29 mouse cellular contexts compared by ENCODE assay signal in the genomic region with DNA sequence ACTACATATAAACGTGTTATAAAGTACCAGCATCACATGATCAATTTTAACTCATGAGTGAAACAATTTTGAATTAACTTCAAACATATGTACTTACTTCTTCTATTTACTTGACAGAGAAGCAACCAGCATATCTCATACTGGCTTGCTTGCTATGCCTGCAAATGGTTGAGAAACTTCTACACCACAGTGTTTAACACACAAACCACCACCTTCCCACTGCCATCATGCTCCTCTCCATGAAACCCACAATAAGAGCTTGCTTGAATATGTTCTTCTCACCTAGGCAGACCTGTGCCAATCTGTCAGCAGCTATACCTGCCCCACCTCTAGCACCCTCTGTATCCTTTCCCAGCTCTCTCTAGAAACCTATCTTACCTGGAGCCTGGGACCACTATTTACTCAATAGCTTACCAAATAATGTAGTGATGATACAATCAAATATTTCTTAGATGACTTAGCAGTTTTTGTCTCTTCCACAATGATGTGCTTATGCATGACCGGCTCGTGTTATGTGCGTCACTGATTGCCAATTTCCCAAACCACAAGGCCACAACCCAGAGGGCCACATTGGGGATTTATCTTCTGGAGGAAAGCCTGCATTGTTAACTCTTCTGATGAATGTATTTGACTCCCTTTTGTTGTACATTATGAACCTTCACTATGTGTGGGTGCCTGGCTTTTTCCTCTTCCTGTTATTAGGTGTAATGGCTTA. TPM values are rescaled to one million over a fixed set of nuclear protein-coding genes. Genes with fewer than 3 reads are reported as not detected.
A peak's percentile ranks its signal among the peaks of the same experiment; 100 is the strongest.
DNase-seq lines count a peak whose midpoint lies in the region; ATAC-seq and TF ChIP-seq lines count a peak whose summit lies in the region.
"Had no signal": no experiment of that assay in that cellular context is flagged by ENCODE, and none has a peak within 500 bp of the region (broad histone marks: within the 10 kb centered on the region; RNA-seq: fewer than 3 reads in every experiment).

No protein-coding gene starts in this region.

- peaks cover 56% of the 10 kb centered on the region for H3K4me1 ChIP-seq in G1E (ENCODE audit: insufficient read depth, low read depth, low read length)
- H3K4me1 ChIP-seq in forebrain, embryonic 12.5 days, result no peaks in the 10 kb centered on the region
- H3K4me1 ChIP-seq: embryonic facial prominence, embryonic 15.5 days; forebrain, embryonic 15.5 days; heart, embryonic 12.5 days; limb, embryonic 10.5 days; lung, embryonic 15.5 days; midbrain, embryonic 13.5 days; neural tube, embryonic 12.5 days had no signal

- H3K4me2 ChIP-seq in forebrain, embryonic 12.5 days, result no peak overlapping the region
- H3K4me2 ChIP-seq: embryonic facial prominence, embryonic 15.5 days; forebrain, embryonic 15.5 days; heart, embryonic 12.5 days; lung, embryonic 15.5 days; midbrain, embryonic 13.5 days; neural tube, embryonic 12.5 days had no signal

- H3K9me3 ChIP-seq in G1E (replicated peaks), result no peaks in the 10 kb centered on the region
- no peaks in the 10 kb centered on the region for H3K9me3 ChIP-seq in forebrain, embryonic 12.5 days
- H3K9me3 ChIP-seq: embryonic facial prominence, embryonic 15.5 days; forebrain, embryonic 15.5 days; limb, embryonic 10.5 days; lung, embryonic 15.5 days; neural tube, embryonic 12.5 days had no signal

- WGBS in forebrain, embryonic 12.5 days, result 88% methylated on average over 4 of the region's 4 CpGs

- H3K4me3 ChIP-seq in G1E (ENCODE audit: low read depth, low read length), result no peak overlapping the region
- no peak overlapping the region for H3K4me3 ChIP-seq in forebrain, embryonic 12.5 days (replicated peaks)
- H3K4me3 ChIP-seq: embryonic facial prominence, embryonic 15.5 days; forebrain, embryonic 15.5 days; heart, embryonic 12.5 days; limb, embryonic 10.5 days; lung, embryonic 15.5 days; midbrain, embryonic 13.5 days; neural tube, embryonic 12.5 days had no signal

- H3K36me3 ChIP-seq in G1E (replicated peaks), result no peaks in the 10 kb centered on the region
- H3K36me3 ChIP-seq in forebrain, embryonic 12.5 days (replicated peaks), result no peaks in the 10 kb centered on the region
- H3K36me3 ChIP-seq: embryonic facial prominence, embryonic 15.5 days; forebrain, embryonic 15.5 days; heart, embryonic 12.5 days; limb, embryonic 10.5 days; lung, embryonic 15.5 days; midbrain, embryonic 13.5 days; neural tube, embryonic 12.5 days had no signal

- peak; percentile 13 for DNase-seq in 3T3-L1 (ENCODE audit: low read depth, low spot score)
- no peak for DNase-seq in G1E (ENCODE audit: low spot score)
- DNase-seq in c-Kit-positive CD71-positive TER-119-positive erythroid progenitor cells, embryonic 14.5 days (ENCODE audit: low spot score), result no peak
- DNase-seq in ovary, postnatal 10 days (ENCODE audit: low spot score), result no peak
- DNase-seq: adrenal gland, postnatal 25 days; cerebellum, adult 18-20 months; cerebellum, postnatal 25 days; gastrocnemius, postnatal 10 days; heart, adult 11 months; heart, postnatal 10 days; kidney, postnatal 25 days; thymus, postnatal 25 days had no signal

- peak; percentile 81 for ATAC-seq in G1E (ENCODE audit: extremely low read depth, insufficient number of reproducible peaks, low FRiP score, poor library complexity, severe bottlenecking)
- ATAC-seq in common myeloid progenitor, adult 5-6 weeks (replicated peaks; ENCODE audit: low read depth, poor library complexity, severe bottlenecking), result peak; percentile 68
- peak; percentile 24 for ATAC-seq in megakaryocyte-erythroid progenitor cell, adult 5-6 weeks (replicated peaks; ENCODE audit: low FRiP score, low TSS enrichment, poor library complexity, severe bottlenecking)
- ATAC-seq in forebrain, embryonic 12.5 days (ENCODE audit: low FRiP score), result no peak
- ATAC-seq: forebrain, embryonic 15.5 days; hindbrain, postnatal 0 days; intestine, embryonic 16.5 days; midbrain, embryonic 13.5 days had no signal

- no peaks in the 10 kb centered on the region for H3K27me3 ChIP-seq in G1E (ENCODE audit: insufficient read depth, low read length)
- H3K27me3 ChIP-seq in forebrain, embryonic 12.5 days, result no peaks in the 10 kb centered on the region
- H3K27me3 ChIP-seq: embryonic facial prominence, embryonic 15.5 days; forebrain, embryonic 15.5 days; heart, embryonic 12.5 days; lung, embryonic 15.5 days; midbrain, embryonic 13.5 days; neural tube, embryonic 12.5 days had no signal

- no peak overlapping the region for H3K27ac ChIP-seq in forebrain, embryonic 12.5 days
- H3K27ac ChIP-seq: embryonic facial prominence, embryonic 15.5 days; forebrain, embryonic 15.5 days; hindbrain, postnatal 0 days; limb, embryonic 10.5 days; lung, embryonic 15.5 days; midbrain, embryonic 13.5 days; neural tube, embryonic 12.5 days had no signal

- no peak for TF ChIP-seq CTCF in G1E (IDR thresholded peaks at IDR 0.05; ENCODE audit: low read depth, low read length)

- H3K9ac ChIP-seq in forebrain, embryonic 12.5 days, result no peak overlapping the region
- H3K9ac ChIP-seq: embryonic facial prominence, embryonic 15.5 days; forebrain, embryonic 15.5 days; heart, embryonic 12.5 days; lung, embryonic 15.5 days; midbrain, embryonic 13.5 days; neural tube, embryonic 12.5 days had no signal

RNA-seq across cellular contexts. Expression of gene Clec4d, which starts 1.9 kb away (rescaled TPM):
- 18.9 and 28.7 TPM in 2 replicates for total RNA-seq in G1E (2014; fragmentation: Nextera tagmentation)
- 12.6 and 14.1 TPM in 2 replicates for total RNA-seq in G1E (2017)
- polyA plus RNA-seq in G1E (2012), result 0.44 and 0.91 TPM in 2 replicates
- 12.8 and 17.3 TPM in 2 replicates for total RNA-seq in common myeloid progenitor, adult 5-6 weeks (2017)
- total RNA-seq in megakaryocyte-erythroid progenitor cell, adult 5-6 weeks (2014; fragmentation: Nextera tagmentation), result 16.3 and 17.4 TPM in 2 replicates
- 5.5 and 22.8 TPM in 2 replicates for total RNA-seq in megakaryocyte-erythroid progenitor cell, adult 5-6 weeks (2017)
- polyA plus RNA-seq in forebrain, embryonic 12.5 days (2016; fragmentation: Nextera tagmentation; extraction: Ambion mirVana), result not detected in 2 replicates
- total RNA-seq: hindbrain, postnatal 0 days; left cerebral cortex, adult 8-10 months had no signal
- polyA plus RNA-seq: forebrain, embryonic 15.5 days; heart, embryonic 12.5 days; hindbrain, embryonic 11.5 days; hindbrain, postnatal 0 days; kidney, embryonic 14.5 days; limb, embryonic 10.5 days; midbrain, embryonic 13.5 days; neural tube, embryonic 12.5 days; stomach, embryonic 14.5 days had no signal

RNA-seq across cellular contexts. Expression of gene Clec4e, which starts 29.6 kb away (rescaled TPM):
- total RNA-seq in G1E (2014; fragmentation: Nextera tagmentation) (20.8 and 24.5 TPM in 2 replicates), G1E (2017) (13.6 and 14.9 TPM in 2 replicates)
- polyA plus RNA-seq in G1E (2012), result 0.20 and 0.29 TPM in 2 replicates
- 22.4 and 22.8 TPM in 2 replicates for total RNA-seq in common myeloid progenitor, adult 5-6 weeks (2017)
- total RNA-seq in megakaryocyte-erythroid progenitor cell, adult 5-6 weeks (2014; fragmentation: Nextera tagmentation), result 0.32 and 3.4 TPM in 2 replicates
- 1.5 and 5.6 TPM in 2 replicates for total RNA-seq in megakaryocyte-erythroid progenitor cell, adult 5-6 weeks (2017)
- polyA plus RNA-seq in forebrain, embryonic 12.5 days (2016; fragmentation: Nextera tagmentation; extraction: Ambion mirVana), result not detected in 2 replicates
- total RNA-seq: adrenal gland, postnatal 25 days; hindbrain, postnatal 0 days; left cerebral cortex, adult 8-10 months had no signal
- polyA plus RNA-seq: embryonic facial prominence, embryonic 15.5 days; forebrain, embryonic 15.5 days; hindbrain, embryonic 11.5 days; hindbrain, postnatal 0 days; kidney, embryonic 14.5 days; limb, embryonic 10.5 days; liver, adult 2 months; midbrain, embryonic 13.5 days; neural tube, embryonic 12.5 days; stomach, embryonic 14.5 days had no signal

RNA-seq across cellular contexts. Expression of gene Clec4n, which starts 30.4 kb away (rescaled TPM):
- total RNA-seq in G1E (2014; fragmentation: Nextera tagmentation) (not detected in 2 replicates), G1E (2017) (1.5 and 3.5 TPM in 2 replicates)
- polyA plus RNA-seq in G1E (2012), result not detected in 2 replicates
- total RNA-seq in common myeloid progenitor, adult 5-6 weeks (2017), result not detected in 2 replicates
- not detected in 2 replicates for total RNA-seq in megakaryocyte-erythroid progenitor cell, adult 5-6 weeks (2014; fragmentation: Nextera tagmentation)
- total RNA-seq in megakaryocyte-erythroid progenitor cell, adult 5-6 weeks (2017), result 0.57 TPM in 1 of 2 replicates, not detected in the other
- polyA plus RNA-seq in forebrain, embryonic 12.5 days (2016; fragmentation: Nextera tagmentation; extraction: Ambion mirVana), result 0.47 and 0.51 TPM in 2 replicates
- total RNA-seq: left cerebral cortex, adult 8-10 months had no signal

RNA-seq across cellular contexts. Expression of gene Vmn2r19, which starts 48.1 kb away (rescaled TPM):
- total RNA-seq in G1E (2014; fragmentation: Nextera tagmentation) (not detected in 2 replicates), G1E (2017) (not detected in 2 replicates)
- not detected in 2 replicates for polyA plus RNA-seq in G1E (2012)
- not detected in 2 replicates for total RNA-seq in common myeloid progenitor, adult 5-6 weeks (2017)
- not detected in 2 replicates for total RNA-seq in megakaryocyte-erythroid progenitor cell, adult 5-6 weeks (2014; fragmentation: Nextera tagmentation)
- not detected in 2 replicates for total RNA-seq in megakaryocyte-erythroid progenitor cell, adult 5-6 weeks (2017)
- not detected in 2 replicates for polyA plus RNA-seq in forebrain, embryonic 12.5 days (2016; fragmentation: Nextera tagmentation; extraction: Ambion mirVana)
- total RNA-seq: adrenal gland, postnatal 25 days; gastrocnemius, postnatal 10 days; heart, postnatal 10 days; hindbrain, postnatal 0 days; left cerebral cortex, adult 8-10 months; liver, adult 2 months had no signal
- polyA plus RNA-seq: embryonic facial prominence, embryonic 15.5 days; forebrain, embryonic 15.5 days; heart, embryonic 12.5 days; hindbrain, embryonic 11.5 days; hindbrain, postnatal 0 days; intestine, embryonic 16.5 days; kidney, embryonic 14.5 days; limb, embryonic 10.5 days; liver, adult 2 months; lung, embryonic 15.5 days; midbrain, embryonic 13.5 days; neural tube, embryonic 12.5 days; stomach, embryonic 14.5 days had no signal
